Mouse (Mus musculus): ENCODE data around the gene Adgrv1. TPM values are rescaled to one million over a fixed set of nuclear protein-coding genes. Genes with fewer than 3 reads are reported as not detected.

Gene Adgrv1
- polyA plus RNA-seq, 1 experiment: 27.1 TPM

- no peak for DNase-seq (ENCODE audit: low read depth)
- TF ChIP-seq POLR2A (IDR thresholded peaks at IDR 0.05; ENCODE audit: borderline replicate concordance, extremely low read depth, insufficient read depth, insufficient read length, poor library complexity, severe bottlenecking) (no peak), CTCF (IDR thresholded peaks at IDR 0.05; ENCODE audit: borderline replicate concordance, extremely low read depth, insufficient read depth, insufficient read length) (no peak)
Measured at GRCm38 (mm10) chr13:81328181-81328580, 304.8 kb downstream of the Adgrv1 start.

GRCm38 (mm10) chr13:81325606-81326215, 307.2 kb downstream of the Adgrv1 start:
- no peak for DNase-seq (ENCODE audit: low read depth)
- TF ChIP-seq POLR2A (IDR thresholded peaks at IDR 0.05; ENCODE audit: borderline replicate concordance, extremely low read depth, insufficient read depth, insufficient read length, poor library complexity, severe bottlenecking) (no peak), CTCF (IDR thresholded peaks at IDR 0.05; ENCODE audit: borderline replicate concordance, extremely low read depth, insufficient read depth, insufficient read length) (no peak)

- no peak for DNase-seq (ENCODE audit: low read depth)
- TF ChIP-seq POLR2A (IDR thresholded peaks at IDR 0.05; ENCODE audit: borderline replicate concordance, extremely low read depth, insufficient read depth, insufficient read length, poor library complexity, severe bottlenecking) (no peak), CTCF (IDR thresholded peaks at IDR 0.05; ENCODE audit: borderline replicate concordance, extremely low read depth, insufficient read depth, insufficient read length) (no peak)
Measured at GRCm38 (mm10) chr13:81323546-81324316, 309.2 kb downstream of the Adgrv1 start.

- TF ChIP-seq POLR2A (IDR thresholded peaks at IDR 0.05; ENCODE audit: borderline replicate concordance, extremely low read depth, insufficient read depth, insufficient read length, poor library complexity, severe bottlenecking) (no peak), CTCF (IDR thresholded peaks at IDR 0.05; ENCODE audit: borderline replicate concordance, extremely low read depth, insufficient read depth, insufficient read length) (no peak)
- no peak for DNase-seq (ENCODE audit: low read depth)
Measured at GRCm38 (mm10) chr13:81316581-81316980, 316.4 kb downstream of the Adgrv1 start.

GRCm38 (mm10) chr13:81314306-81315120, 318.4 kb downstream of the Adgrv1 start:
- DNase-seq (ENCODE audit: low read depth): peak; percentile 72

GRCm38 (mm10) chr13:81312148-81312547, 320.8 kb downstream of the Adgrv1 start:
- no peak for TF ChIP-seq POLR2A (IDR thresholded peaks at IDR 0.05; ENCODE audit: borderline replicate concordance, extremely low read depth, insufficient read depth, insufficient read length, poor library complexity, severe bottlenecking)
- no peak for TF ChIP-seq CTCF (IDR thresholded peaks at IDR 0.05; ENCODE audit: borderline replicate concordance, extremely low read depth, insufficient read depth, insufficient read length)

More at GRCm38 (mm10) chr13:81314306-81315120, 318.4 kb downstream of the Adgrv1 start:
- TF ChIP-seq POLR2A (IDR thresholded peaks at IDR 0.05; ENCODE audit: borderline replicate concordance, extremely low read depth, insufficient read depth, insufficient read length, poor library complexity, severe bottlenecking) (no peak), CTCF (IDR thresholded peaks at IDR 0.05; ENCODE audit: borderline replicate concordance, extremely low read depth, insufficient read depth, insufficient read length) (peak; percentile 34; the same call in 1 of the 2 replicates)

GRCm38 (mm10) chr13:81300851-81301250, 332.1 kb downstream of the Adgrv1 start:
- no peak for TF ChIP-seq POLR2A (IDR thresholded peaks at IDR 0.05; ENCODE audit: borderline replicate concordance, extremely low read depth, insufficient read depth, insufficient read length, poor library complexity, severe bottlenecking)
- no peak for TF ChIP-seq CTCF (IDR thresholded peaks at IDR 0.05; ENCODE audit: borderline replicate concordance, extremely low read depth, insufficient read depth, insufficient read length)
- DNase-seq (ENCODE audit: low read depth): no peak

More at GRCm38 (mm10) chr13:81312148-81312547, 320.8 kb downstream of the Adgrv1 start:
- no peak for DNase-seq (ENCODE audit: low read depth)

GRCm38 (mm10) chr13:81294106-81294505, 338.8 kb downstream of the Adgrv1 start:
- TF ChIP-seq POLR2A (IDR thresholded peaks at IDR 0.05; ENCODE audit: borderline replicate concordance, extremely low read depth, insufficient read depth, insufficient read length, poor library complexity, severe bottlenecking) (no peak), CTCF (IDR thresholded peaks at IDR 0.05; ENCODE audit: borderline replicate concordance, extremely low read depth, insufficient read depth, insufficient read length) (no peak)
- DNase-seq (ENCODE audit: low read depth): peak; percentile 20

GRCm38 (mm10) chr13:81282193-81282592, 350.8 kb downstream of the Adgrv1 start:
- DNase-seq (ENCODE audit: low read depth): no peak
- TF ChIP-seq CTCF (IDR thresholded peaks at IDR 0.05; ENCODE audit: borderline replicate concordance, extremely low read depth, insufficient read depth, insufficient read length) (no peak), POLR2A (IDR thresholded peaks at IDR 0.05; ENCODE audit: borderline replicate concordance, extremely low read depth, insufficient read depth, insufficient read length, poor library complexity, severe bottlenecking) (no peak)

GRCm38 (mm10) chr13:81280650-81281229, 352.2 kb downstream of the Adgrv1 start:
- no peak for DNase-seq (ENCODE audit: low read depth)

GRCm38 (mm10) chr13:81279351-81279736, 353.6 kb downstream of the Adgrv1 start:
- no peak for DNase-seq (ENCODE audit: low read depth)
- TF ChIP-seq POLR2A (IDR thresholded peaks at IDR 0.05; ENCODE audit: borderline replicate concordance, extremely low read depth, insufficient read depth, insufficient read length, poor library complexity, severe bottlenecking) (no peak), CTCF (IDR thresholded peaks at IDR 0.05; ENCODE audit: borderline replicate concordance, extremely low read depth, insufficient read depth, insufficient read length) (no peak)

More at GRCm38 (mm10) chr13:81280650-81281229, 352.2 kb downstream of the Adgrv1 start:
- TF ChIP-seq CTCF (IDR thresholded peaks at IDR 0.05; ENCODE audit: borderline replicate concordance, extremely low read depth, insufficient read depth, insufficient read length): no peak
- no peak for TF ChIP-seq POLR2A (IDR thresholded peaks at IDR 0.05; ENCODE audit: borderline replicate concordance, extremely low read depth, insufficient read depth, insufficient read length, poor library complexity, severe bottlenecking)
